Mouse (Mus musculus): ENCODE data around the gene Rac1. TPM values are rescaled to one million over a fixed set of nuclear protein-coding genes. Genes with fewer than 3 reads are reported as not detected.

The Rac1 gene
- polyA plus RNA-seq, 1 experiment, result 275 TPM

DNA sequence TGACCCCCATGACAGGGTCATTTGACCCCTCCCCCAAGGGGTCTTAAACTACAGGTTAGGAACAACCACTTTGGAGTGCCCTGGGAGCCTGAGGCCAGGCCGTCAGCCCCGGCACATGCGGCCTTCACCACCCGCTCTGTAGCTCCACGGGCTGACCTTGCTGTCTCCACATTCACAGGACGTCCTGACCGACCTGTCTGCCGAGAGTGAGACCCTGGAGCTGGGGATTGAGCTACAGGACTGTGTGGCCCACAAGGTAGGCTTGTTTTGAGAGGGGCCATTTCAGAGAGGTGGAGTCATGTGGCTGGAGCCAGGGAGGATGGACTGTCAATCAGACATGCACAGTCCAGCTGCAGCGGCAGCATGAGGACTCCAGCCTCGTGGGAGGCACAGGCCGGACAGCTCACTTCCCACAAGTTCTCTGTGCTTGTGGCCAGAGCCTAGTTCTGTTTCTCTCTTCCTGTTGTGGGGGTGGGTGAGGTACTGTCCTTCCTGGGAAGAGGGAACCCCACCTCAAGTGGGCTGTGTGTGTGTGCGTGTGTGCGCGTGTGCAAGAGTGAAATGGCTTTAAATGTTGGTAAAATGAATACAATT is 38.0 kb downstream of the Rac1 start:
- no peak overlapping the region for H3K27ac ChIP-seq (ENCODE audit: control insufficient read depth, insufficient read depth, low read length)
- H3K4me1 ChIP-seq (replicated peaks; ENCODE audit: control insufficient read depth, insufficient read depth, low read length), result peaks cover 5% of the 10 kb centered on the region; the same call in 1 of the 2 replicates
- WGBS, result 85% methylated on average over 14 of the region's 14 CpGs

DNA sequence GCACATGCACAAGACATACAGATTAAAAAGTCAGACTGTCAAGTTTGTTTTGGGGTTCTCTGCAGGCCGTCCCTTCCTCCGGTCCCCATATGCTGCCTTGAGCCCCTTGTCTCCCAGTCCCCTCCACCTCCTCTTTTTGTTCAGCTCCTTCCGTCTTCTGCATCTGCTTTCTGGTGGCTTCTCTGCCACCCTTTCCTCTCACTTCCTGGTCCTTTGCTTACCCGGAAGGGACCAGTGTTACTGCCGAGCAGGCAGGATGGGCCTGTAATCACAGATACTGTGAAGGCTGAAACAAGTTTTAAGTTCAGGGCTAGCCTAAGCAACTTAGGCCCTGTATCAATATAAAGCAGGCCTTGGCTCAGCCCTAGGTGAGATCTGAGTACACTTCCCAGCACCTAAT is 39.8 kb downstream of the Rac1 start:
- 94% methylated on average over 5 of the region's 5 CpGs for WGBS

More for the DNA sequence above, 38.0 kb downstream of the Rac1 start:
- Histone ChIP-seq H3K27me3 (ENCODE audit: control insufficient read depth, insufficient read depth, low read length) (no peaks in the 10 kb centered on the region), H3K4me3 (ENCODE audit: control insufficient read depth, insufficient read depth, low read length) (no peak overlapping the region), H3K36me3 (ENCODE audit: control insufficient read depth, insufficient read depth, low read length) (no peaks in the 10 kb centered on the region)
- TF ChIP-seq CTCF (IDR thresholded peaks at IDR 0.05; ENCODE audit: borderline replicate concordance, control insufficient read depth, extremely low read depth, insufficient read depth, low read length, poor library complexity) (no peak), POLR2A (IDR thresholded peaks at IDR 0.05; ENCODE audit: control insufficient read depth, extremely low read depth, insufficient read depth, low read length, poor library complexity) (no peak)
- no peak for DNase-seq

DNA sequence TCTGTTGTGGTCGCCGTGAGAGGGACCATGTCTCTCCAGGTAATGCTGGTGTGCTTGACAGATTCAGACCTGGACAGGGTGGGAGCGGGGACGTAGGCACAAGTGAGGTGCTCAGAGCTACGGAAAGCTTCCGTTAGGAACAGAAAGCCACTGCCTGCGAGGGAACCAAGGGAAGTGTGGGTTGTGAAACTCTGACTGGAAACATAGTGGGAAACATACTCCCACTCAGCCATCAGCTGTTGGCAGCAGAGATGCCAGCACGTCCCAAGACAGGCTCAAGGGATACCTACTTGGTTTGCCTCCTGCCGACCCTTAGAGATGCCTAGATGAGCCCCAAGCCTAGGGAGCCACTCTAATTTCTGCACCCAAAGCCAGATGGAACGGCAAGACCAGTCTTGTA is 40.6 kb downstream of the Rac1 start:
- H3K27me3 ChIP-seq (ENCODE audit: control insufficient read depth, insufficient read depth, low read length), result no peaks in the 10 kb centered on the region
- peaks cover 5% of the 10 kb centered on the region; the same call in 1 of the 2 replicates for H3K4me1 ChIP-seq (replicated peaks; ENCODE audit: control insufficient read depth, insufficient read depth, low read length)
- no peaks in the 10 kb centered on the region for H3K36me3 ChIP-seq (ENCODE audit: control insufficient read depth, insufficient read depth, low read length)
- TF ChIP-seq POLR2A (IDR thresholded peaks at IDR 0.05; ENCODE audit: control insufficient read depth, extremely low read depth, insufficient read depth, low read length, poor library complexity) (no peak), CTCF (IDR thresholded peaks at IDR 0.05; ENCODE audit: borderline replicate concordance, control insufficient read depth, extremely low read depth, insufficient read depth, low read length, poor library complexity) (no peak)
- no peak overlapping the region for H3K27ac ChIP-seq (ENCODE audit: control insufficient read depth, insufficient read depth, low read length)
- 89% methylated on average over 10 of the region's 10 CpGs for WGBS
- no peak overlapping the region for H3K4me3 ChIP-seq (ENCODE audit: control insufficient read depth, insufficient read depth, low read length)
- no peak for DNase-seq

More for the DNA sequence above, 39.8 kb downstream of the Rac1 start:
- DNase-seq, result no peak
- H3K36me3 ChIP-seq (ENCODE audit: control insufficient read depth, insufficient read depth, low read length), result no peaks in the 10 kb centered on the region
- no peaks in the 10 kb centered on the region for H3K27me3 ChIP-seq (ENCODE audit: control insufficient read depth, insufficient read depth, low read length)
- H3K27ac ChIP-seq (ENCODE audit: control insufficient read depth, insufficient read depth, low read length), result no peak overlapping the region
- H3K4me3 ChIP-seq (ENCODE audit: control insufficient read depth, insufficient read depth, low read length), result no peak overlapping the region
- no peak for TF ChIP-seq POLR2A (IDR thresholded peaks at IDR 0.05; ENCODE audit: control insufficient read depth, extremely low read depth, insufficient read depth, low read length, poor library complexity)
- TF ChIP-seq CTCF (IDR thresholded peaks at IDR 0.05; ENCODE audit: borderline replicate concordance, control insufficient read depth, extremely low read depth, insufficient read depth, low read length, poor library complexity), result no peak
- peaks cover 5% of the 10 kb centered on the region; the same call in 1 of the 2 replicates for H3K4me1 ChIP-seq (replicated peaks; ENCODE audit: control insufficient read depth, insufficient read depth, low read length)

DNA sequence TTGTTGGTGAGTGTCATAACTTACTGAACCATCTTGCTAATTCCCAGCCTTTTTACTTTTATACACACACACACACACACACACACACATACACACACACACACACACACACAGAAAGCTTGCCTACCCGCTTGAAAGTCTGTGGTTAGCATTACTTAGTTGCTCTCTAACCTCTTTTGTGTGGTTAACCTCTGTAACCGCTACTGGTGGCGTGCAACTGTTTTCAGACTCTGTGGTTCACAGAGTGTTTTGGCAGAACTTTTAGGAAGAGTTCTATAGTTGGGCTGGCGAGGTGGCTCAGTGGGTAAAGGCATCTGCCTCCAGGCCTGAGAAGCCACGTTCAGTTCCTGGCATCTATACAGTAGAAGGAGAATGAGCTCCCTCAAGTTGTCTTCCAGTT is 42.9 kb downstream of the Rac1 start:
- Histone ChIP-seq H3K4me1 (replicated peaks; ENCODE audit: control insufficient read depth, insufficient read depth, low read length) (peaks cover 5% of the 10 kb centered on the region; the same call in 1 of the 2 replicates), H3K27ac (ENCODE audit: control insufficient read depth, insufficient read depth, low read length) (no peak overlapping the region), H3K36me3 (ENCODE audit: control insufficient read depth, insufficient read depth, low read length) (no peaks in the 10 kb centered on the region), H3K4me3 (ENCODE audit: control insufficient read depth, insufficient read depth, low read length) (no peak overlapping the region), H3K27me3 (ENCODE audit: control insufficient read depth, insufficient read depth, low read length) (no peaks in the 10 kb centered on the region)
- 4% methylated on average over 5 of the region's 5 CpGs for WGBS
- TF ChIP-seq CTCF (IDR thresholded peaks at IDR 0.05; ENCODE audit: borderline replicate concordance, control insufficient read depth, extremely low read depth, insufficient read depth, low read length, poor library complexity) (no peak), POLR2A (IDR thresholded peaks at IDR 0.05; ENCODE audit: control insufficient read depth, extremely low read depth, insufficient read depth, low read length, poor library complexity) (no peak)
- DNase-seq, result peak; percentile 44

DNA sequence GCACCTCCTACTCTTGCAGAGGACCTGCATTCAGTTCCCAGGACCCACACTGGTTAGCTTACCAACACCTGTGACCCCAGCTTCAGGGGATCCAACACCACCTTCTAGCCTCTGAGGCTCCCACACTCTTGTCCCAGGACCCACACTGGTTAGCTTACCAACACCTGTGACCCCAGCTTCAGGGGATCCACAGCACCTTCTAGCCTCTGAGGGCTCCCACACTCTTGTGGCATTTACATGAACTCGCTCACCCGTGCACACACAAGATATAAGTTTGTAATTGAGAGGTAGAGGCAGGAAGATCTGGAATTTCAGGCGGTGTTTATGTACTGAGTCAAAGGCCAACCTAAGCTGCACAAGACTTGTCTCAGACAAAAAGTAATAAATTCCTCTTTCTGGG is 49.9 kb downstream of the Rac1 start:
- H3K4me1 ChIP-seq (replicated peaks; ENCODE audit: control insufficient read depth, insufficient read depth, low read length), result no peaks in the 10 kb centered on the region
- WGBS, result 83% methylated on average over 3 of the region's 3 CpGs
- no peak for DNase-seq
- H3K36me3 ChIP-seq (ENCODE audit: control insufficient read depth, insufficient read depth, low read length), result no peaks in the 10 kb centered on the region
- no peak overlapping the region for H3K27ac ChIP-seq (ENCODE audit: control insufficient read depth, insufficient read depth, low read length)
- no peaks in the 10 kb centered on the region for H3K27me3 ChIP-seq (ENCODE audit: control insufficient read depth, insufficient read depth, low read length)
- TF ChIP-seq POLR2A (IDR thresholded peaks at IDR 0.05; ENCODE audit: control insufficient read depth, extremely low read depth, insufficient read depth, low read length, poor library complexity) (no peak), CTCF (IDR thresholded peaks at IDR 0.05; ENCODE audit: borderline replicate concordance, control insufficient read depth, extremely low read depth, insufficient read depth, low read length, poor library complexity) (no peak)
- H3K4me3 ChIP-seq (ENCODE audit: control insufficient read depth, insufficient read depth, low read length), result no peak overlapping the region

DNA sequence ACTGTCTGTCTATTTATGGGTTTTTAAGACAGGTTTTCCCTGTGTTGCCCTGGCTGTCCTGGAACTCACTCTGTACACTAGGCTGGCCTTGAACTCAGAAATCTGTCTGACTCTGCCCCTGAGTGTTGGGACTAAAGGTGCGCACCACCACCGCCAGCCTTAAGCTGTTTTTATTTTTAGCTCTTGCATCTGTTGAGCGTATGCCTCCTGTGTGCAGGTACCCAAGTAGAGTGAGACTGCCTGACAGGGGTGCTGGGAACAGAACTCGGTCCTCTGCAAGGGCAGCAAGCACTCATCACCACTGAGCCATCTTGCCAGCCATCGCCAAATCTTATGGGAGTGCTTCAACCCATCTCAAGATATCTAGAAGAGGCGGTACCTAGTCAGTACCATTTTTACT is 51.8 kb downstream of the Rac1 start:
- H3K36me3 ChIP-seq (ENCODE audit: control insufficient read depth, insufficient read depth, low read length), result no peaks in the 10 kb centered on the region

More for the DNA sequence above, 51.8 kb downstream of the Rac1 start:
- Histone ChIP-seq H3K27ac (ENCODE audit: control insufficient read depth, insufficient read depth, low read length) (no peak overlapping the region), H3K4me3 (ENCODE audit: control insufficient read depth, insufficient read depth, low read length) (no peak overlapping the region), H3K4me1 (replicated peaks; ENCODE audit: control insufficient read depth, insufficient read depth, low read length) (no peaks in the 10 kb centered on the region), H3K27me3 (ENCODE audit: control insufficient read depth, insufficient read depth, low read length) (no peaks in the 10 kb centered on the region)
- no peak for DNase-seq
- 97% methylated on average over 6 of the region's 6 CpGs for WGBS
- TF ChIP-seq CTCF (IDR thresholded peaks at IDR 0.05; ENCODE audit: borderline replicate concordance, control insufficient read depth, extremely low read depth, insufficient read depth, low read length, poor library complexity) (no peak), POLR2A (IDR thresholded peaks at IDR 0.05; ENCODE audit: control insufficient read depth, extremely low read depth, insufficient read depth, low read length, poor library complexity) (no peak)

Measured in thymus, adult 2 months (tissue).